In the genomic region with DNA sequence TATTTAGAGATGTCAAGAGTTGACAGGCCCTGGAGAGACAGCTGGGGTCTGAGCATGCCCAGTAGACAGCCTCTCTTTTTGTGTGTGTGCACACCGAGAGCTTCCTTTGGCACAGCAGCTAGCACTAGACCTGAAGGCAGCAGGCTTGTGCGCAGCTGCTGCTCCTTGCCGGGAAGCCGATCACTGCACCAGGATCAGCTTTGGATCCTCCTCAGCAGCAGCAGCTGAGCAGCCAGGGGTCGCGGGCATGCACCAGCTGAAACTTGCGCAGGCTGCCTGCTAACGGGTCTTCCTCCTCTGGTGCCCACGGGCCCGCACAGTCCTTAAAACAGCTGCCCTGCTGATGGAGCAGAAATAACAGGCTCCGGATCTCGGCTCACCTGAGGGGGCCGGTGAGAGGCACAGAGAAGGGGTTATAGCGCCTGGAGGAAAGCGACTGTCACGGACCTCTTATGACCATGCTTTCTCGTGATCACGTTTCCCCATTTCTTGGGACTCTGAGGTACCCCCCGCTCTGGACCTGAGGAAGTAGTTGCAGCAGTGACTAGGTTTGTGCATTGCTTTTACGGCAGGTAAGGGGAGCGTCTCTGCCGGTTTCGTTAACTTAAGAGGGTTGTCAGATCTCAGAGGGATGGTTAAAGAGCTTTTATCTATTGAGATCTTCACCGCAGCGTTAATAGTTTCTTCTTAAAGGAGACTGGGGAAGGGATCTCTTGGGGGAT, we compare ENCODE assay signal across 9 mouse cellular contexts. TPM values are rescaled to one million over a fixed set of nuclear protein-coding genes. Genes with fewer than 3 reads are reported as not detected.
A peak's percentile ranks its signal among the peaks of the same experiment; 100 is the strongest.
DNase-seq lines count a peak whose midpoint lies in the region; ATAC-seq and TF ChIP-seq lines count a peak whose summit lies in the region.
"Had no signal": no experiment of that assay in that cellular context is flagged by ENCODE, and none has a peak within 500 bp of the region (broad histone marks: within the 10 kb centered on the region; RNA-seq: fewer than 3 reads in every experiment).

No protein-coding gene starts in this region.

- no peak overlapping the region for H3K27ac ChIP-seq in heart, embryonic 12.5 days (ENCODE audit: poor library complexity, severe bottlenecking)
- no peak overlapping the region for H3K27ac ChIP-seq in stomach, embryonic 15.5 days

- no peaks in the 10 kb centered on the region for H3K36me3 ChIP-seq in heart, embryonic 12.5 days
- no peaks in the 10 kb centered on the region for H3K36me3 ChIP-seq in stomach, embryonic 15.5 days

- peak overlapping the region; percentile 69; the same call in 1 of the 2 replicates for H3K9ac ChIP-seq in heart, embryonic 12.5 days
- H3K9ac ChIP-seq in stomach, embryonic 15.5 days, result no peak overlapping the region

- TF ChIP-seq CTCF in brain, embryonic 14.5 days (IDR thresholded peaks at IDR 0.05; ENCODE audit: borderline replicate concordance, extremely low read depth, insufficient read depth, insufficient read length), result no peak

- H3K4me1 ChIP-seq in heart, embryonic 12.5 days (replicated peaks), result no peaks in the 10 kb centered on the region
- no peaks in the 10 kb centered on the region for H3K4me1 ChIP-seq in stomach, embryonic 15.5 days

- peak overlapping the region; percentile 91 for H3K4me2 ChIP-seq in heart, embryonic 12.5 days
- peak overlapping the region; percentile 80 for H3K4me2 ChIP-seq in stomach, embryonic 15.5 days

- no peaks in the 10 kb centered on the region for H3K9me3 ChIP-seq in heart, embryonic 12.5 days (replicated peaks)
- no peaks in the 10 kb centered on the region for H3K9me3 ChIP-seq in stomach, embryonic 15.5 days

- no peak for DNase-seq in heart, adult 18-20 months
- DNase-seq in brain, embryonic 14.5 days (ENCODE audit: low read depth), result peak; percentile 92
- peak; percentile 29 to 30 for DNase-seq in frontal cortex, postnatal 25 days (ENCODE audit: low spot score in 2 of 2)
- peak; percentile 15 to 22 for DNase-seq in layer of hippocampus, postnatal 36 days
- DNase-seq in mesoderm, embryonic 11.5 days (ENCODE audit: low read depth, low spot score), result peak; percentile 64
- DNase-seq in spleen, postnatal 4 days (ENCODE audit: low spot score in 2 of 2), result no peak

- peak; percentile 51; the same call in 1 of the 2 replicates for ATAC-seq in heart, embryonic 12.5 days (ENCODE audit: insufficient number of reproducible peaks, low FRiP score)
- peak; percentile 7; the same call in 1 of the 2 replicates for ATAC-seq in stomach, embryonic 15.5 days (ENCODE audit: insufficient read depth, low FRiP score, low read depth)
- ATAC-seq: Patski had no signal

- WGBS in heart, embryonic 12.5 days, result 3% methylated on average over 25 of the region's 25 CpGs
- WGBS in stomach, embryonic 15.5 days, result 4% methylated on average over 25 of the region's 25 CpGs

- 0 out of 2 replicates have a peak, but pooled peaks cover 11% of the 10 kb centered on the region for H3K27me3 ChIP-seq in heart, embryonic 12.5 days (replicated peaks)
- no peaks in the 10 kb centered on the region for H3K27me3 ChIP-seq in stomach, embryonic 15.5 days (replicated peaks)

- H3K4me3 ChIP-seq in heart, embryonic 12.5 days, result peak overlapping the region; percentile 50
- H3K4me3 ChIP-seq in stomach, embryonic 15.5 days (replicated peaks), result peak overlapping the region; percentile 38

- TF ChIP-seq POLR2A in brain, embryonic 14.5 days (IDR thresholded peaks at IDR 0.05; ENCODE audit: borderline replicate concordance, extremely low read depth, insufficient read depth, insufficient read length, poor library complexity, severe bottlenecking), result no peak

RNA-seq across cellular contexts. Expression of gene Arhgap18, which starts 57.8 kb away (rescaled TPM):
- 33.4 and 39.6 TPM in 2 replicates for polyA plus RNA-seq in heart, embryonic 12.5 days (2016; fragmentation: Nextera tagmentation; extraction: Ambion mirVana)
- total RNA-seq in heart, adult 18-20 months (2021), result 10 to 100 TPM in 1 of 2 experiments, 1 to 10 TPM in 1; 9.5 to 11.6 TPM
- 10.4 and 11.8 TPM in 2 replicates for polyA plus RNA-seq in brain, embryonic 14.5 days (2012; rRNA removed)
- 1 to 10 TPM; 6.7 to 7.2 TPM for total RNA-seq in layer of hippocampus, postnatal 36 days (2021)
- polyA plus RNA-seq in stomach, embryonic 15.5 days (2015; fragmentation: Nextera tagmentation; extraction: Ambion mirVana), result 35.6 and 42.8 TPM in 2 replicates

Comparison
In these comparisons a context has a peak if more than half of its experiments do, and no peak if none do; other contexts are left out.
1. DNase-seq: peak in brain, embryonic 14.5 days (single experiment), frontal cortex, postnatal 25 days (2 of 2), layer of hippocampus, postnatal 36 days (2 of 2) and mesoderm, embryonic 11.5 days (single experiment); none in heart, adult 18-20 months (0 of 2) and spleen, postnatal 4 days (0 of 2).